Mouse (Mus musculus) embryonic fibroblast, embryonic 13.5 days (primary cell): Measurements from ENCODE around the gene Fermt1.

Experiments used
- CTCF ChIP-seq: IDR thresholded peaks from 2 replicates; pipeline ENCODE4 v1.5.1; 2011; ENCODE audit warnings: mild to moderate bottlenecking, control low read depth, low read length, moderate library complexity, borderline replicate concordance; ENCODE audit not compliant: insufficient read depth
- POLR2A ChIP-seq: IDR thresholded peaks from 2 replicates; pipeline ENCODE4 v1.6.1; 2011; ENCODE audit warnings: low read depth, mild to moderate bottlenecking, control low read depth, low read length, moderate library complexity

- TF ChIP-seq POLR2A (no peak), CTCF (no peak)
Measured at GRCm38 (mm10) chr2:132893826-132894225, 51.9 kb downstream of the Fermt1 start.
